Mouse (Mus musculus): ENCODE data around the gene Thada.

The Thada gene

DNA sequence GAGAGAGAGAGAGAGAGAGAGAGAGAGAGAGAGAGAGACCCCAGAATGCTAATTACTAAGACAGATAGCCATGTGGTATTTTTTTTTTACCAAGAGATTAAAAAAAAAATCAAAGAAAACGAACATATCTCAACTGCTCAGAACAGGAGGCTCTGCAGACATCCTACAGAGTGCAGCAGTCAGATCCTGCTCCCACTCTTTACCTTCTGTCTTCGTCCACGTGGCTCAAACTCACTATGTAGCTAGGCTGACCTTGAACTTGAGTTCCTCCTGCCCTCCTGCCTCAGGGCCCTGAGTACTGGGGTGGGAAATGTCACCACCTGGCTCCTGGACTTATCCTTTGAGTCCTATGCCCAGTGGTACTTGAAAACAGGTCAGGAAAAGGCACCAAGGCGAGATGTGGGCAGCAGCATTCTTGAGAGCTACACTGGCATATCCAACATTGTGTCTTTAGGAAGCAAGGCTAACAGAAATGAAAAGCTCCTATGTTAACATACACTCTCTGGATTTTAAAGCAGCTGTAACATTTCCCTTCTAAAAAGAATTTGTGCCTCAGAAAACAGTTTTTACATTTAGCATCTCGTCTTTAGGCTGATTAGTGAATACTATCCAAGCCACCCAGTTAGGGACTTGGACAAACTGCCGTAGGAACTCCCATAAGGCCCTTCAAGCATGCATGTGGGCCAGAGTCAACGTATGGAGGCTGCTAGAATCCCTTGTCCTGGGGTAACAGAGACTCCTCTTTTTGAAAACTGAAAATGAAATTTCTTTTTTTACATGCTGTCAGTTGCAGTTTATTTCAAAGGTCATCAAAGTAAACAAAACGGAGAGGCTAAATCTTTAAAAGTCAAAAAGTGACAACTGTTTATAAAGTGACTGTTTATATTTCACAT lies 183.4 kb downstream of the Thada start:
- DNase-seq, result no peak

DNA sequence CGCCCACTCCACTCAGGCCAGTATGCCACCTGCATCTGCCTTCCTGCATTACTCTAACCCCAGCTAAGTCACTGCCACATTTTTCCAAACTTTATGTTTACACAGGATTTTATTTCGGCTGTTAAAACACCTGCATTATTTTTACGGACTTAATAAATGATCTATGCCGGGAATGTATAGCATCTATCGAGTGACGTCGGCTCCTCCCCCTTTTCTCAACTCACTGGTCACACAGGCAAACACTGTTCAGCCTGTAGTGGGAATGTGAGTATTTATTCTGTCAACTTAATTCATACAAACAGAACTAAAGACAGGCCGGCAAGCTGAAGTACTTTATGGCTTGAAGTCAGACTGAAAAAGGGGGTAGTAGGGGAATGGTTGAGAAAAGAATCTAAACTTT lies 187.0 kb downstream of the Thada start:
- no peak for DNase-seq

DNA sequence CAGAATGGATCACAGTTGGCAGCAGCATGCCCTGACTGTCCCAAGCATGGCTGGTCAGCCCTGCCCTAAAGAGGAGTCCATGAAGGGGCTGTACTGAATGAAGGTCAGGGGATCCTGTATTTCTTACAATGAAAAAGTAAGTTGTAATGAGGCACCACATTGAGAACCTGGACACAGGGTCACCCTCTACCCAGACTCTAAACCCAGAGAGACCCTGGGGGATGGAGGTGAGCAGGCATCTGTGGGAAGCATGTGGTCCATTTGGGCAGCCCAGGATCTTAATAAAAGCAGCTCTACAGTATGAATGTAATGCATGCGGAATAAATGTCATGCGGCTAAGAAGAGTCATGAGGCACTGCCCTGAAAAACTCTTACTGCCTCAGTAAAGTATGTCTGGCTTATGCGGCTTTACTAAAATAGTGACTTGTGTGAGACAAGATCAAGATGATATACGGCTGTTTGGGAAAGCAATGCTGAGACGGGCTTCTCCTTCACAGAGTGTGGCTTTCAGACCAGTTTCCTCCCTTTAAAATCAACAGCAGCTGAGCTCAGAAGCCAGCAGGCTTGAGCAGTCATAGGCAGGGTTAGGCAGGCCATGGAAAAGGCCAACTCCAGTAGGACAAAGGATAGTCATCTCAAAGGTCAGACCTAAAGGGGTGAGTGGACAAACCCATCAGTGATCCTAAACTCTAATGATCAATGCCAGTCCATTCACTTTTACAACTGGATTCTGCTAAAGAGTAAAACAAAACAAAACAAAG lies 187.6 kb downstream of the Thada start:
- DNase-seq, result no peak

DNA sequence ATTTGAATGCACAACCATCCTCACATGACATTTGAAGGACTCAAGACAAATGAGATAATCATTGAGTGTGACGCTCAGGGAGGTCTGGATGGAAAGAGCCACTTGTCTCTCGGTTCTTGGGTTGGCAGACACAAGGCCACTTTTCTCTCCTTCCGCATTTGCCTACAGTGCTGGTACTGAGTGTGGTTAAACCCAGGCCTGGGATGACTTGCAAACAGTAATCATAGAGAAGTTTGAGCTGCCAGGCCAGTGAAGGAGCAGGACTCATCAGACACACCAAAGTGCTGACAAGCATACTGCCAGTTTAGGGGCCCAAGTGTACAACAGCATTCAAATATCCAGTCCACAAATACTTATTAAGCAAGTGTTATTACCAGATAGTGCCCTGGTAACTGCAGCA lies 191.0 kb downstream of the Thada start:
- DNase-seq, result no peak

DNA sequence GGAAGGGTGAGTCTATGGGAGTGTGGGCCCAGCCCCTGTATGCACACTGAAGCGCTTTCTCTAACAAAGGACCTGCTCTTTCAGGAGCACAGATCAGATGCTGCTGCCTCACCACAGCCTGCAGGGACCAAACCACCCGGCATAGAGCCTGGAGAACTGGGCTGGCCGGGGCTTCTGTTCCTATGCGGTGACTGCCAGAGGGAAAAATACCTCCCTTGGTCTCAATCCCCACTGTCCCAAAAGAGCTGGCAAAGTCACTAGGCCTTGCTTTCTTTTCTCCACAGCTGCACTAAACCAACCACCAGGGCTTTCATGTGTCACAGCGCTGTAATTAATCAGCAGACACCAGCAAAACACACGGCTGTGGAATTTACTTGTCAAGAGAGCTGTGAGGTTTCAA lies 191.8 kb downstream of the Thada start:
- DNase-seq, result no peak

DNA sequence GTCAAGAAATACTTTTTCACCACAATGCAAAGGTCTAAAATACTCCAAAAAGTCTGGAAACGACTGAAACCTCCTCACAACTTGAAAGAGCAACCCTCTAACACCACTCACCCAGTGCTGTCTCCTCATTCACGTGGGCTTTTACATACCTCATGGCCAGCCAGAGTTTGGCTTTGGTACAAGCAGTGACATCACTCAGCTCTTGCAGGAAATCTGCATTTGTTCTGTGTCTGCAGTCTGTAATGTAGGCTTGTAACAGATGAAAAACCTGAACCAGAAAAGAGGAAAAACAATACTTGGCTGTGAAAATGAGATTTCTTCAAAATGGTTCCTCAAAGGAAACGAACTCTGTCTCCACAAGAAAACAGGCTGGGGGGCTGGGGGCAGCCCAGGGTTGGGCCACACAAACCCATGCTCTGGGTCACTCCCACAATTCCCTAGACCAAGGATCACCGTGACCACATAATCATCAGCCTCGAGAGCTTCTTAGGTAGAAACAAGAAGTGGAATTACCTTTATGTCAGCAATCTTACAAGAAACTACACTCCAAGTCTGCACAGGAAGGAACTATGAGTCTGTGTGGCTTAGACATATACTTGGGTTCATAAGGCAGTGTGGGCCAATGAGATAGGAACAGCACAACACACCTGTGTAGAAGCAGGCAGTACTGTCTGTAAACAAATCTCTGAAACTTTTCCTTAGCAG lies 193.3 kb downstream of the Thada start:
- DNase-seq, result peak; percentile 69

DNA sequence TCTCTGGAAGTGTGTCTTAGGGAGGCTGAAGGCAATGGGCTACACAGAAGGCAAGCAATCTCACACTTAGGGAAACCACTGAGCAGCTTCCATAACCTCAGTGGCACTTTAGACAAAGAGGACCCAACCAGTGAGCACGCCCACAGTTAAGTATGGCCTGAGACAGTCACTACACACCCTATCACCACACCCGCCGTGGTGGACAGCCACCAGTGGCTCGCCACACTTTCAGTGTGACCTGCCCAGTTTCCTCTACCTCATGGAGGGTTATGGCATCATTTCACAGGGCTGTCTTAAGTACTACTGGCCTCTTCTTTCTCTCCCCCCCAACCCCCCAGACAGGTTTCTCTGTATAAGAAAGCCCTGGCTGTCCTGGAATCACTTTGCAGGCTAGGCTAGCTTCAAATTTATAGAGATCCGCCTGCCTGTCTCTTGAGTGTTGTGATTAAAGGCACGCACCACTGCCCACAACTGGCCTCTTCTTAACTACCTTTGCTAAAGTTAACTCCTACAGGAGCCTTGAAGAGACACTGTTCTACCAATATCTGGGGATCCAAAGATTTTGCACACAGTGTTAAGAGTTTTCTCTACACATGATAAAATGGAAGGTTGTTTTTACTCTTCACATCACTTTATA lies 194.3 kb downstream of the Thada start:
- DNase-seq, result no peak

DNA sequence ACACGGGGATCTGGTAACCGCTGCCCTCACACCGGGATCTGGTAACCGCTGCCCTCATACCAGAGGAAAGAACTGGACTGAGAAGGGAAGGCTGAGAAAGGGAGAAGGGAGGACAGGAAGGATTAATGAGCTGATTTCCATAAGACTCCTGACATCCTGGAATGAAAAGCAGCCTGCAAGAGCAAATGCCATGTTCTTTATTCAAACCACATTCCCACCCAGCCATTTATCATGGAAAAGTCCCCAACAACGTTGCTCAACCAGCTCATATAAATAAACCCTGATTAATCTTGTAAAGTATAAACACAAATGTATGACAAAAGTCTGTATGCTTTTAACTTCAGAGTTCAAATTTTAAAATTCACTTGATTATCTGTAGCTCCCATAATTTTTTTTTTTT lies 196.3 kb downstream of the Thada start:
- DNase-seq, result no peak

DNA sequence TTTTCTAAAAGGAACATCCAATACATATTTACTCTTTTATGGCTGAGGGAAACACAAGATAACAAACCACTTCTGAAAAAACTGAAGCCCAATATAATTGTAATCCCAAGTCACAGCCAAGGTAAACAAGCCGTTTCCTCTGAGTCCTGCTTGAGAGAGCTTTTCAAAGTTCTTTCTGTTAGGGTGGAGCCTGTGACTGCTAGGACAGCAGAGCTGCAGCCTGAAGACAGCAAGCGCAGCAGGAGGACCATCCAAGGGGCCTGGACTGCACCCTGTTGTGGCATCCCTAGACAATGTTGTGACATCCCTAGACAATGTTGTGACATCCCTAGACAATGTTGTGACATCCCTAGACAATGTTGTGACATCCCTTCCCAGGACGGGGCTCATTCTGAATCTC lies 197.6 kb downstream of the Thada start:
- no peak for DNase-seq

DNA sequence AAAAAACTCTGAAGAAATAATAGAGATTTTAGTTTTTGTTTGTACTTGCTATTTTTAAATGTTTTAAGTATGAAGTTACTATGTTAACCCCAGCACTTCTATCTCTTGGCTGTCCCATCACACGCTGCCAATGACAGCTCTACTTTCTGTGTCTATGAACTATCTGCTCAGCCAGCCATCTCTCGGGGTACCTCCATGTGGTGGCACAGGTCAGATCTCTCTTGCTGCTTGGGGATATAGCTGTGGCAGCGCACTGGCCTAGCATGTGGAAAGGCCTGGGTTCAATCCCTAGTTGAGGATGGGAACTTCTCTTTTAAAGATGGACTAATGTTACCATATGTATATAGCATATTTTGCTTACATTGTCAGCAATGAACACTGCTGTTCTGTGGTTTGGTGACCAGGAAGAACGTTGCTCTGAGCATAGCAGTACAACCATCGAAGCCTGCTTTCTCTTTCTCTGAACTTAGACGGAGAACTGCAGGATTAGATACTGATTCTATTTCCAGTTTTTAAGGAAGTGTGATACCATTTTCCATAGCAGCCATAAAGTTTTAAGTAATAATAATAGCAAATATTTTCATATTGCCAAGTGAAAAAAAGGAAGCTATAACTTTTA lies 198.4 kb downstream of the Thada start:
- DNase-seq, result no peak

DNA sequence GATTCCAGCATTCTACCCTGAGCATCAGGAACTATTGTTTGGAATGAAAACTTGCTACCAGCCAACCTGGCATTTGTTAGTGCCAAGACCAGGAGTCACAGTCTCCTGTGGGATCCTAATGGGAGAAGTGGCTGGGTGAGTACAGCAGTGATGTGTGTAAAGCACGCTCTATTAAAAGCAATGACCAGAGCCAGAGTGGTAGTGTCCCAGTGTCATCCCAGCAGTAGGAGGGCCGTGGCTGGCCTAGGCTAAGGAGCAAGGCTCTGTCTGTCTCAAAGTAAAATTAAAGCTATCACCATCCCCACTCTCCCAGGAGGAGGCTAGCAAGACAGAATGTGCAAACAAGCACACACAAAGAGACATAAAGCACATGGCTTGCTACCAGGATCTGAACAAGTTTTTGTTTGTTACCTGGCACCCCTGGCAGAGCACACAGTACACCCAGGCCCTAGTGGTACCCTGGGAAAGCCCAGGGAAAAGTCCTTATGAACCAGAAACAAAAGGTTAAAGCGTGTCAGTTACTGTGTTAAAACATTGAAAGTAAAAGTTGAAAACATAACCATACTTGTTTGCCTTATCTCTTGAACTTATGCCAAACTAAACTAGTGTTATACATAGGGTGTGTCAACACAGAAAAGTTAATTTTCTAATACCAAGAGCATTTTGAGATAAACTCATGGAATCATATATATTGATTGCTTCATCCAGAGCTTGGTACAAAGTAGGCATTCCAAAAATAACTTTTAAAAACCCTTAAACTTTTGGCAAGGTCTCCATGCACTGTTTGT lies 199.7 kb downstream of the Thada start:
- no peak for DNase-seq

DNA sequence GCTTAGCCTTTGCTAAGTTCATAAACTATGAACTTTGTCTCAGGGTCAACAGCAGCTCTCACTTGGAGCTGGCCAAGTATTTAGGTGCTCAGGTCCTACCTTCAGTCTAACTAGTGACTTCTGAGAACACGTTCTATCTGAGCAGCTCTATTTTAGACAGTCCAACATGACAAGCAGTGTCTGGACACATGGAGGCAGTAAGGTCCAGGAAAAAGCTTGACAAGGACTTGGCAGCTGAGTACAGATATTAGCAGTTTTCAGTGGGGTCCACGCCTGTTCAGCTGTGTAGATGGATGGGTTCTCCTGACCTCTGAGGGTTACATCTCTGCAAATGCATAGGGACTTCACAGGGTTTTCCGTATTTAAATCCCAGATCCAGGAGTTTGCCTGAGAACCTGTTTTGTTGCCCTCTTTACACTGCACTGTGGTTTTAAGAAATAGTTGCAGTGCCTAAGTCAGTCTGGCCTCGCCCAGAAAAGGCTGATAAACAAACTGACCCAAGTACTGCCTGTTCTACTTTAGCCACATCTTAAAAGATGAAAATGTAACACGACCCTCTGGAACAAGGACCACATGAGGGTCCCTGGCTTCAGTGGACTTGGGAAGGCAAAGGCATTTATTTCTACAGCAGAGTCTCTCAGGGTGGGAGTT lies 200.4 kb downstream of the Thada start:
- no peak for DNase-seq

DNA sequence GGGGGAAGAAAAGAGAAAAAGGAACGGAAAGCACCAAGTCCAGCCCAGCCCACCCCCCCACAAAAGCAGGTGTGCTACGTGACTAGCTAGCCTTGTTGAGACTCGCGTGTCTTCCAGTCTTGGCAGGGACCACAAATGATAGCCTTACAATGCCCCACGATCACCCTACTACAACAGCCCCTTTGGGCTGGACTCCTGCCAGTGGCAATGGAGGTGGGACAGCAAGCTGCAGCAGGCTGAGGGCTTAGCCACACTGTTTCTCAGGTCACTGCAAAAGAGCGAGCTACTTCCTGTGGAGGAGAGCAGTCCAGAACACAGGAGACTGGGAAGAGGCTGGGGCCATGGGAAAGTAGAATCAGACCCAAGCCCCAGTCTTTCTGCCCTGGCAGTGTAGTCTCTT lies 201.7 kb downstream of the Thada start:
- no peak for DNase-seq

DNA sequence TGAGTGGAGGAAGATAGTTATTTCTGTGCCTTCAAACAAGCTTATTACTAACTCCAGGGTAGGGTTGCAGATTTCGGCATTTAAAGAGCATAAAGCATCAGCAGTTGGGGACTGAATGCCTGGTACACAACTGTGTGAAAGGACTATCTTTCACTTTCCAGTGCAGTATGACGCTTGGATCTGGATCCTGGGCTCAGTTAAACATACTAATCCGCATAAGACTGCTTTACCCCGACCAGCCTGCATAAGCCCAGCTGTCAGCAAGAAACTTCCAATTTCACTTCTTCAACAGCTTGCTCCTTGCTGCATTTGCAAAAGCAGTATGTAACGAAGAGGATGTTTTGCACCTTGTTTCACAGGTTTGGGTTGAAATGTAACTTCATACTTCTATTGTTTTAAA lies 202.4 kb downstream of the Thada start:
- peak; percentile 20 for DNase-seq

DNA sequence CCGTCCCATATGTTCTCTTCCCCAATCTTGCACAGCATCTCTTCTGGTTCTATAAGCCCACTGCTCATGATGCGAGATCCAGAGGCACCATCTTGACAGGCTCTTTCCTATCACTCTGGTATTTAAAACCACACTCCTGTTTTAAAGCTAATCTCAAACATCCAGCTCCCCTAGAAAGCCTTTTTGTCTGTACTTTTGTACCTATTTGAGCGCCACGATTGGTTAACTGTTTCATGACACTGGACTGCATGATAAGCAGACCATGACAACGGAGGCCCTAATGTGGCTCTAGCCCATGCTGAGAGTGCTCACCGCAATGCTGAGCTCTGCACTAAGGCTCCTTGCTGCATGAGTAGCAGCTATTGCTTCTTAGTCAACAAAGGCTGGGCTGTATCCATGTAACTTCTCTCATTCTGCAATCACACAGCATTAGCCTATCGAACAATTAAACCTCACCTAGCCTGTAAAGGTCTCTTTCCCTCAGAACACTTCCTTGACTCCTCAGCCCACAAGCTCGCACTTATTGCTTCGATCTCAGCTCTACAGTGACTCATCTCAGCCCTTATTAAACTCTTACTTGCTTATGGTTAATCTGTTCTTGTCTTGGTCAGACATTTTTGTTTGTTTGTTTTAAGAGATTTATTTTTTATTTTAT lies 203.6 kb downstream of the Thada start:
- no peak for DNase-seq

DNA sequence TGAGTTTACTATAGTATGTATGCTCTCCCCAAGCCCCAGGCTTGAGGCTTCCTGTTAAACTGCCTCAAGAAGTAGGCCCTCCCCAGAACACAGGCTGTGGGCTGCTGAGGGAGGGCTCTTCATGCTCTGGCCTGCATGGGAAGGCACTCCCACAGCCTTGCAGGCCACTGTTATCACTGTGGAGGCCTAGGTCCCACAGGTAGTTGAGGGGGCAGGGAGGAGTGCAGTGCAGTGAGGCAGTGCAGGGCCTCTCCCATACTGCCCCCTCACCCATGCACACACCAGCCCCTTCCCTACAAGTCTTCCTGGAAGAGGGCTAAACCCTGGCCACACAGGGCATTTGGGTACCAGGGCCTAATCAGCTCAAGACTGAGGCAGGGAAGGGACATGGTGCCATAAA lies 205.0 kb downstream of the Thada start:
- DNase-seq, result no peak

DNA sequence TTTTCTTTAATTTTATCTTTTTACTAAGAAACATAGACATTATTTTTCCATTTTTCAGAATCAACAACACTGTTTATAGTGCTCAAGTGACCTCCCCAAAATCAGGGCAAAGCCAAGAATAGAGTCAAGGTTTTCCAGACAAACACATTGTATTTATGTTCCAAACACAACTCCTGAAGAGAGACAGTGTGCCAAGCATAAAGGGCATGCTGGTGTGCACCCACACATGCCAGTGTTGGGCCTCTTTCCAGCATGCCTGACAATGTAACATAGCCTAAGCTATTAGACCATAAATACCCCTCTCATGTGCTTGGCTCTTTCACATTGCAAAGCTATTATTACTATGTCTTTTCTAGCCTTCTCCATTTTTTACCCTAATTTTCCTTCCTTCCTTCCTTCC lies 205.8 kb downstream of the Thada start:
- DNase-seq, result no peak

DNA sequence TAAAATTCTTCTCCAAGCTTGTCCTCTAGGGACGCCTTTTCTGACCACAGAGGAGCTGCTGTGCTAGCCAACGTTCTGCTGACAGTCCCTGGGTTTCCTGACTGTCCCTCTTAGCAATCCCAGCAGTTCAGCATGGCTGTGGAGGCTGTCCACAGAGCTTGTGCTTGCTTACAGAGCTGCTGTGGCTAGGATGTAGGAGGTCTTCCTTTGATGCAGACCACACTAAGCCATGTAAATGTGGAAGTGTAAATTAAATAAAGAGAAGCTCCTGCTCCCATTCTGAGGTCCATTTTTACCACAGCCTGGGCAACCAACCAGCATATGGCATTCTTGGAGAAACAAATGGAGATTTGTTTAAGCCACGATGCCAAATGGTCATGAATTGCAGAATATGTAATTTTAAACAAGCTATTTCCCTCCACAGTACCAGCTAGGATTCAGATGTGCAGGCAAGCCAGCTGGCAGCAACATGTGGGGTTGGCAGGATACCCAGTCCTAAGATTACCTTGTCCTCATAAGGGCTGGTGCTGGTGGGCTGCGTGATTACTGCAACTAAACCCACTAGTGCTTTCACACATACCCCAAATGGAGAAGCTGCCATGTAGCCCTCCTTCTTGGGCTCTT lies 207.3 kb downstream of the Thada start:
- DNase-seq, result peak; percentile 74

DNA sequence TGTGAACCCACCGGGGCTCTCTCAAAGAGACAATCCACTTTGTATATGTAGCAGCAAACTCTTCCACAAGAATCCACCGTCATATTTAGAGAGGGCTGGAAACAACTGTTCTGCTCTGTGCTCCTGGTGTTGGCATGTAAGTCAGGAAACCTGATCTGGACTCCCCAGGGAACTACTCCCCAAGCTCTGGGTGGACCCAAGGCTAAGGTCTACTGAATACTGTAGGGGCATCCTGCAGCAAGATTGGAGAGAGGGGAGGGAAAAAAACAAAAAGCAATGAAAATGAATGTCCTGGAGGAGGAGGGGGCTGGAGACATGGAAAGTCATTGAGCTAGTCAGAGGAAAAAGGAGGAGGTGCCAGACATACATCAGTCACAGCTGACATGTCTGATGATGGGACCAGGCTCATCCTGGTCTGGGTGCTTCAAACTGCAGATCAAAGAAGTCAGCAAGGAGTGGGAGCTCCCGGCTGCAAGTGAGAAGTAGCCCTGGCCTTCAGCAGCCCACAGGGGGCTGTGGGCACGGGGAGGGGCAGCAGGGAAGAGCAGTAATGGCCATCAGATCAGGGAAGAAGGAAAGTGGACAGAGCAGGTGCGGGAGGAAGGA lies 208.0 kb downstream of the Thada start:
- no peak for DNase-seq

All from right cerebral cortex, adult 18-20 months (tissue).